Comparison of ENCODE assay signal across 29 mouse cellular contexts in genomic region chr2:147360856-147361255, GRCm38 (mm10). TPM values are rescaled to one million over a fixed set of nuclear protein-coding genes. Genes with fewer than 3 reads are reported as not detected.
DNase-seq lines count a peak whose midpoint lies in the region; ATAC-seq and TF ChIP-seq lines count a peak whose summit lies in the region.
"Had no signal": no experiment of that assay in that cellular context is flagged by ENCODE, and none has a peak within 500 bp of the region (broad histone marks: within the 10 kb centered on the region; RNA-seq: fewer than 3 reads in every experiment).

No protein-coding gene starts in this region.

- H3K9me3 ChIP-seq in midbrain, embryonic 11.5 days (ENCODE audit: control insufficient read depth, low read length) = no peaks in the 10 kb centered on the region
- H3K9me3 ChIP-seq in midbrain, embryonic 15.5 days = no peaks in the 10 kb centered on the region
- H3K9me3 ChIP-seq in embryonic facial prominence, embryonic 11.5 days (replicated peaks; ENCODE audit: control insufficient read depth, low read length) = no peaks in the 10 kb centered on the region
- no peaks in the 10 kb centered on the region for H3K9me3 ChIP-seq in limb, embryonic 11.5 days (ENCODE audit: control insufficient read depth, low read length)
- H3K9me3 ChIP-seq: heart, embryonic 13.5 days; neural tube, embryonic 12.5 days had no signal

- H3K36me3 ChIP-seq in midbrain, embryonic 11.5 days (ENCODE audit: control insufficient read depth, insufficient read depth, low read length) = no peaks in the 10 kb centered on the region
- H3K36me3 ChIP-seq in midbrain, embryonic 15.5 days (replicated peaks) = no peaks in the 10 kb centered on the region
- H3K36me3 ChIP-seq in embryonic facial prominence, embryonic 11.5 days (replicated peaks; ENCODE audit: control insufficient read depth, insufficient read depth, low read depth, low read length) = no peaks in the 10 kb centered on the region
- no peaks in the 10 kb centered on the region for H3K36me3 ChIP-seq in limb, embryonic 11.5 days (ENCODE audit: control insufficient read depth, insufficient read depth, low read length)
- H3K36me3 ChIP-seq: heart, embryonic 13.5 days; neural tube, embryonic 12.5 days had no signal

- WGBS in midbrain, embryonic 11.5 days = under 1% methylated on average over 5 of the region's 5 CpGs
- WGBS in midbrain, embryonic 15.5 days = under 1% methylated on average over 5 of the region's 5 CpGs
- 1% methylated on average over 5 of the region's 5 CpGs for WGBS in embryonic facial prominence, embryonic 11.5 days
- WGBS in limb, embryonic 11.5 days = 3% methylated on average over 5 of the region's 5 CpGs

- no peak overlapping the region for H3K27ac ChIP-seq in midbrain, embryonic 11.5 days (ENCODE audit: low read depth, low read length)
- no peak overlapping the region for H3K27ac ChIP-seq in midbrain, embryonic 15.5 days
- no peak overlapping the region for H3K27ac ChIP-seq in embryonic facial prominence, embryonic 11.5 days (replicated peaks; ENCODE audit: low read depth, low read length)
- H3K27ac ChIP-seq in limb, embryonic 11.5 days (replicated peaks; ENCODE audit: low read depth, low read length) = no peak overlapping the region
- H3K27ac ChIP-seq in left cerebral cortex, adult 2 months = no peak overlapping the region
- H3K27ac ChIP-seq: heart, embryonic 13.5 days; hindbrain, embryonic 14.5 days; neural tube, embryonic 12.5 days had no signal

- no peak for TF ChIP-seq CTCF in left cerebral cortex, adult 2 months (IDR thresholded peaks at IDR 0.05)

- no peak overlapping the region for H3K4me2 ChIP-seq in midbrain, embryonic 11.5 days
- H3K4me2 ChIP-seq in midbrain, embryonic 15.5 days = no peak overlapping the region
- H3K4me2 ChIP-seq in embryonic facial prominence, embryonic 11.5 days (ENCODE audit: low read depth, low read length) = no peak overlapping the region
- H3K4me2 ChIP-seq in limb, embryonic 11.5 days (ENCODE audit: low read depth, severe bottlenecking) = no peak overlapping the region
- H3K4me2 ChIP-seq: hindbrain, embryonic 14.5 days; lung, embryonic 14.5 days; neural tube, embryonic 12.5 days had no signal

- no peak overlapping the region for H3K9ac ChIP-seq in midbrain, embryonic 11.5 days (ENCODE audit: low read length)
- H3K9ac ChIP-seq in midbrain, embryonic 15.5 days = no peak overlapping the region
- H3K9ac ChIP-seq in embryonic facial prominence, embryonic 11.5 days (replicated peaks; ENCODE audit: low read length) = no peak overlapping the region
- H3K9ac ChIP-seq in limb, embryonic 11.5 days (ENCODE audit: low read length) = no peak overlapping the region
- H3K9ac ChIP-seq: heart, embryonic 13.5 days; hindbrain, embryonic 14.5 days; lung, embryonic 14.5 days; neural tube, embryonic 12.5 days had no signal

- no peak for ATAC-seq in midbrain, embryonic 11.5 days (ENCODE audit: low FRiP score)
- no peak for ATAC-seq in midbrain, embryonic 15.5 days (replicated peaks)
- no peak for ATAC-seq in embryonic facial prominence, embryonic 11.5 days (replicated peaks; ENCODE audit: insufficient number of reproducible peaks, low FRiP score, low TSS enrichment, low read depth)
- ATAC-seq in limb, embryonic 11.5 days (ENCODE audit: insufficient number of reproducible peaks, low FRiP score, low TSS enrichment, low read depth) = no peak
- ATAC-seq in megakaryocyte-erythroid progenitor cell, adult 5-6 weeks (replicated peaks; ENCODE audit: low FRiP score, low TSS enrichment, poor library complexity, severe bottlenecking) = no peak
- ATAC-seq: forebrain, embryonic 16.5 days had no signal

- peak; percentile 29 for DNase-seq in embryo, embryonic 11 days
- DNase-seq in embryo, embryonic 10 days (ENCODE audit: low spot score) = no peak
- DNase-seq in midbrain, embryonic 11.5 days (ENCODE audit: low spot score, missing footprints) = peak; percentile 94
- DNase-seq in embryonic facial prominence, embryonic 11.5 days (ENCODE audit: low spot score) = no peak
- DNase-seq in limb, embryonic 11.5 days (ENCODE audit: low spot score) = peak; percentile 35
- DNase-seq in left cerebral cortex, adult 2 months (ENCODE audit: extremely low spot score in 1 of 2, low spot score in 2 of 2) = no peak
- DNase-seq: cerebellum, adult 11-12 months; gastrocnemius, postnatal 14 days; heart, adult 18-20 months; heart, postnatal 14 days; kidney, adult 2 months; kidney, postnatal 10 days; left cerebral cortex, postnatal 4 days; right cerebral cortex, adult 18-20 months; thymus, postnatal 4 days had no signal

- H3K27me3 ChIP-seq in midbrain, embryonic 11.5 days (ENCODE audit: control insufficient read depth, insufficient read depth, low read length) = peaks cover 91% of the 10 kb centered on the region
- H3K27me3 ChIP-seq in midbrain, embryonic 15.5 days (replicated peaks) = peaks cover 96% of the 10 kb centered on the region
- peaks cover 65% of the 10 kb centered on the region for H3K27me3 ChIP-seq in embryonic facial prominence, embryonic 11.5 days (ENCODE audit: control insufficient read depth, insufficient read depth, low read length)
- H3K27me3 ChIP-seq in limb, embryonic 11.5 days (ENCODE audit: control insufficient read depth, insufficient read depth, low read length) = peaks cover 89% of the 10 kb centered on the region

- no peak overlapping the region for H3K4me3 ChIP-seq in midbrain, embryonic 11.5 days (ENCODE audit: low read depth, low read length)
- no peak overlapping the region for H3K4me3 ChIP-seq in midbrain, embryonic 15.5 days
- 0 out of 2 replicates have a peak overlapping the region, but pooled peaks have one; percentile 1 for H3K4me3 ChIP-seq in embryonic facial prominence, embryonic 11.5 days (ENCODE audit: low read depth, low read length)
- no peak overlapping the region for H3K4me3 ChIP-seq in limb, embryonic 11.5 days (ENCODE audit: low read depth, low read length)
- H3K4me3 ChIP-seq in left cerebral cortex, adult 2 months = no peak overlapping the region

- H3K4me1 ChIP-seq in midbrain, embryonic 11.5 days (ENCODE audit: control insufficient read depth, insufficient read depth, low read length) = peaks cover 7% of the 10 kb centered on the region
- H3K4me1 ChIP-seq in midbrain, embryonic 15.5 days = peaks cover 10% of the 10 kb centered on the region
- H3K4me1 ChIP-seq in embryonic facial prominence, embryonic 11.5 days (ENCODE audit: control insufficient read depth, insufficient read depth, low read length) = 0 out of 2 replicates have a peak, but pooled peaks cover 3% of the 10 kb centered on the region
- H3K4me1 ChIP-seq in limb, embryonic 11.5 days (ENCODE audit: control insufficient read depth, insufficient read depth, low read length) = peaks cover 5% of the 10 kb centered on the region; the same call in 1 of the 2 replicates

- intact Hi-C loops in left cerebral cortex, adult 2 months (cut with DNase I) = loop anchor here (5.0 kb wide), 1 partner anchor 174 kb away; no protein-coding TSS in a partner anchor

RNA-seq across cellular contexts. Expression of gene Pax1, which starts 0.9 kb away (rescaled TPM):
- polyA plus RNA-seq in midbrain, embryonic 11.5 days (2014; fragmentation: Nextera tagmentation; extraction: Ambion mirVana) = 0.10 and 0.33 TPM in 2 replicates
- not detected in 2 replicates for polyA plus RNA-seq in midbrain, embryonic 15.5 days (2015; fragmentation: Nextera tagmentation; extraction: Ambion mirVana)
- 6.5 and 9.1 TPM in 2 replicates for polyA plus RNA-seq in embryonic facial prominence, embryonic 11.5 days (2014; fragmentation: Nextera tagmentation; extraction: Ambion mirVana)
- polyA plus RNA-seq in limb, embryonic 11.5 days (2014; fragmentation: Nextera tagmentation; extraction: Ambion mirVana) = 7.4 and 7.6 TPM in 2 replicates
- total RNA-seq in megakaryocyte-erythroid progenitor cell, adult 5-6 weeks (2014; fragmentation: Nextera tagmentation) = not detected in 2 replicates
- not detected in 2 replicates for total RNA-seq in megakaryocyte-erythroid progenitor cell, adult 5-6 weeks (2017)
- not detected for total RNA-seq in left cerebral cortex, adult 2 months (2021)
- total RNA-seq: heart, adult 18-20 months; layer of hippocampus, postnatal 10 days; left cerebral cortex, adult 8-10 months; left cerebral cortex, postnatal 4 days; liver, adult 2 months; megakaryocyte, adult 5-6 weeks; monocyte, adult 5-6 weeks had no signal
- polyA plus RNA-seq: forebrain, embryonic 16.5 days; hindbrain, embryonic 14.5 days; intestine, embryonic 14.5 days; liver, adult 2 months; stomach, embryonic 14.5 days had no signal

Comparison
In these comparisons a context has a peak if more than half of its experiments do, and no peak if none do; other contexts are left out.
1. DNase-seq: peak in embryo, embryonic 11 days (single experiment), midbrain, embryonic 11.5 days (single experiment) and limb, embryonic 11.5 days (single experiment); none in embryo, embryonic 10 days (single experiment), embryonic facial prominence, embryonic 11.5 days (single experiment) and left cerebral cortex, adult 2 months (0 of 2).